Mouse (Mus musculus): ENCODE measurements around the gene Ccdc124. TPM values are rescaled to one million over a fixed set of nuclear protein-coding genes. Genes with fewer than 3 reads are reported as not detected.
"Not testable (repeated sequence)": the region's sequence is repeated elsewhere in the genome, so short reads cannot be mapped to it uniquely, and the experiment has no call there.

Gene Ccdc124
- polyA plus RNA-seq, 1 experiment from 2014 or later, result 162 TPM

- Histone ChIP-seq H3K9ac (replicated peaks) (no peak overlapping the region), H3K4me1 (no peaks in the 10 kb centered on the region), H3K36me3 (no peaks in the 10 kb centered on the region), H3K9me3 (replicated peaks) (no peaks in the 10 kb centered on the region), H3K27me3 (replicated peaks) (peaks cover 3% of the 10 kb centered on the region; the same call in 1 of the 2 replicates), H3K4me2 (no peak overlapping the region), H3K4me3 (replicated peaks) (no peak overlapping the region), H3K27ac (replicated peaks) (no peak overlapping the region)
- WGBS, result 93% methylated on average over 2 of the region's 2 CpGs
- no peak for ATAC-seq (ENCODE audit: low FRiP score)
These were observed 46.7 kb downstream of the Ccdc124 start for GRCm38 (mm10) chr8:70827010-70827409.

DNA sequence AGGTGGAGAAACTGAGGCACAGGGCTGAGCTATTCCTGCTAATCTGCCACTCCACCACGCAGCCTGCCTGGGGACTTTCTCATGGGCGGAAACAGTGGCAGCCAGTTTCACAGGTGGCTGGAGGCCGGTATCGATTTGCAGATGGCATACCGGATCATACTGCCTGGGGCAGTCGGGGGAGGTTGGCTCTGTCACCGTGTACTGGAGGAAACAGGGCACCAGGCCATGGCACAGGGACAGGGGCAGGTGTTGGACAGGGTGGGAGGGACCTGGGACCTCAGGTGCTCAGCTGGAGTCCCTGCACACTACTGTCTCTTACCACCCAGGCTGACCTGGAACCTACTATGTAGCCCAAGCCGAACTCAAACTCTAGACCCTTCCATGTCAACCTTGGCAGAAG lies 47.9 kb downstream of the Ccdc124 start:
- Histone ChIP-seq H3K4me3 (replicated peaks) (no peak overlapping the region), H3K36me3 (no peaks in the 10 kb centered on the region), H3K27me3 (replicated peaks) (peaks cover 8% of the 10 kb centered on the region), H3K9me3 (replicated peaks) (no peaks in the 10 kb centered on the region), H3K4me2 (no peak overlapping the region), H3K9ac (replicated peaks) (no peak overlapping the region), H3K27ac (replicated peaks) (no peak overlapping the region), H3K4me1 (no peaks in the 10 kb centered on the region)
- ATAC-seq (ENCODE audit: low FRiP score), result no peak
- WGBS, result 86% methylated on average over 8 of the region's 8 CpGs

DNA sequence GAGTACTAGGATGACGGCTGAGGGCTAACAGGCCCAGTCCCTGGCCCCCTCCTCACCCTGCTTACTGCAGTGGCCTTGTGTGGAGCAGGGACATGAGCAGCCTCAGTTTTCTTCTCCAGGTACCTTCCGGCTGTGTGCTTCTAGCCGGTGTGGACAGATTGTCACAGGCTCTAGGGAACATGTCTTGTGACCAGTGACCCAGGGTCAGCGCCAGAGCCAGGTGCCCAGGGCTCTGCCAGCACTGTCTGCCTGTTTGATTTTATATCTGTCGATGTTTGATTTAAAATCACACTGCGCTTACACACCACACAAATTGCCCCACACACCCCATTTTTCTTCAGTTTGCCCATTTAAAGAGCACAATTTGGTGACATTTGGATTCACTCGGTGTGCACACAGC lies 49.9 kb downstream of the Ccdc124 start:
- 88% methylated on average over 7 of the region's 7 CpGs for WGBS
- no peak for ATAC-seq (ENCODE audit: low FRiP score)
- no peak overlapping the region for H3K4me2 ChIP-seq
- no peak overlapping the region for H3K27ac ChIP-seq (replicated peaks)
- no peak overlapping the region for H3K9ac ChIP-seq (replicated peaks)
- no peak overlapping the region for H3K4me3 ChIP-seq (replicated peaks)
- no peaks in the 10 kb centered on the region for H3K9me3 ChIP-seq (replicated peaks)
- peaks cover 25% of the 10 kb centered on the region for H3K27me3 ChIP-seq (replicated peaks)
- H3K4me1 ChIP-seq, result no peaks in the 10 kb centered on the region
- H3K36me3 ChIP-seq, result no peaks in the 10 kb centered on the region

- H3K9ac ChIP-seq (replicated peaks); H3K36me3 ChIP-seq; H3K4me2 ChIP-seq; H3K27ac ChIP-seq (replicated peaks); ATAC-seq (ENCODE audit: low FRiP score); H3K9me3 ChIP-seq (replicated peaks); H3K4me3 ChIP-seq (replicated peaks); H3K4me1 ChIP-seq: not testable (repeated sequence)
- H3K27me3 ChIP-seq (replicated peaks), result peaks cover 27% of the 10 kb centered on the region
- 86% methylated on average over 3 of the region's 3 CpGs for WGBS
These were observed 51.1 kb downstream of the Ccdc124 start for GRCm38 (mm10) chr8:70822594-70822993.

GRCm38 (mm10) chr8:70821992-70822391 lies 51.7 kb downstream of the Ccdc124 start:
- Histone ChIP-seq H3K27me3 (replicated peaks) (peaks cover 30% of the 10 kb centered on the region), H3K36me3 (no peaks in the 10 kb centered on the region), H3K9me3 (replicated peaks) (no peaks in the 10 kb centered on the region), H3K27ac (replicated peaks) (no peak overlapping the region), H3K4me3 (replicated peaks) (no peak overlapping the region), H3K9ac (replicated peaks) (no peak overlapping the region), H3K4me1 (peaks cover 2% of the 10 kb centered on the region), H3K4me2 (no peak overlapping the region)
- 50% methylated on average over 11 of the region's 11 CpGs for WGBS
- 0 out of 2 replicates have a peak, but pooled peaks have one; percentile 13 for ATAC-seq (ENCODE audit: low FRiP score)

GRCm38 (mm10) chr8:70821399-70821962 lies 52.3 kb downstream of the Ccdc124 start:
- H3K4me2 ChIP-seq, result no peak overlapping the region
- H3K4me1 ChIP-seq, result peaks cover 7% of the 10 kb centered on the region
- H3K36me3 ChIP-seq, result no peaks in the 10 kb centered on the region
- no peak overlapping the region for H3K4me3 ChIP-seq (replicated peaks)
- 16% methylated on average over 30 of the region's 30 CpGs for WGBS
- H3K9ac ChIP-seq (replicated peaks), result no peak overlapping the region
- H3K9me3 ChIP-seq (replicated peaks), result no peaks in the 10 kb centered on the region
- H3K27ac ChIP-seq (replicated peaks), result no peak overlapping the region
- peaks cover 35% of the 10 kb centered on the region for H3K27me3 ChIP-seq (replicated peaks)
- ATAC-seq (ENCODE audit: low FRiP score), result 0 out of 2 replicates have a peak, but pooled peaks have one; percentile 28

- Histone ChIP-seq H3K9ac (replicated peaks) (no peak overlapping the region), H3K4me2 (0 out of 2 replicates have a peak overlapping the region, but pooled peaks have one; percentile 0), H3K27me3 (replicated peaks) (peaks cover 42% of the 10 kb centered on the region), H3K9me3 (replicated peaks) (no peaks in the 10 kb centered on the region), H3K4me1 (peaks cover 7% of the 10 kb centered on the region), H3K36me3 (no peaks in the 10 kb centered on the region), H3K4me3 (replicated peaks) (no peak overlapping the region), H3K27ac (replicated peaks) (no peak overlapping the region)
- WGBS, result 3% methylated on average over 31 of the region's 31 CpGs
- 0 out of 2 replicates have a peak, but pooled peaks have one; percentile 25 for ATAC-seq (ENCODE audit: low FRiP score)
These were observed 53.4 kb downstream of the Ccdc124 start for GRCm38 (mm10) chr8:70820101-70820935.

Small RNA genes lying within 50 kb of the gene (microRNA-seq; reads per million reads assigned to microRNA genes)
- gene Mir7067, result not detected

Other genes with a start within 250 kb of the Ccdc124 start
- 0.22 TPM in 2 replicates for gene Gdf15, start 241.5 kb downstream of the Ccdc124 start, polyA plus RNA-seq (2015; fragmentation: Nextera tagmentation; extraction: Ambion mirVana)
- gene Pgpep1, start 213.5 kb downstream of the Ccdc124 start, polyA plus RNA-seq (2015; fragmentation: Nextera tagmentation; extraction: Ambion mirVana), result 78.6 TPM in 2 replicates
- 191 and 206 TPM in 2 replicates for gene Lsm4, start 200.7 kb downstream of the Ccdc124 start, polyA plus RNA-seq (2015; fragmentation: Nextera tagmentation; extraction: Ambion mirVana)
- 73.7 and 82.7 TPM in 2 replicates for gene Jund, start 175.0 kb downstream of the Ccdc124 start, polyA plus RNA-seq (2015; fragmentation: Nextera tagmentation; extraction: Ambion mirVana)
- gene Iqcn, start 170.5 kb downstream of the Ccdc124 start, polyA plus RNA-seq (2015; fragmentation: Nextera tagmentation; extraction: Ambion mirVana), result 0.04 and 0.09 TPM in 2 replicates
- gene Gm3336, start 155.4 kb downstream of the Ccdc124 start, polyA plus RNA-seq (2015; fragmentation: Nextera tagmentation; extraction: Ambion mirVana), result not detected in 2 replicates
- gene Pde4c, start 150.2 kb downstream of the Ccdc124 start, polyA plus RNA-seq (2015; fragmentation: Nextera tagmentation; extraction: Ambion mirVana), result 0.17 and 0.40 TPM in 2 replicates
- gene Rab3a, start 119.3 kb downstream of the Ccdc124 start, polyA plus RNA-seq (2015; fragmentation: Nextera tagmentation; extraction: Ambion mirVana), result 536 and 627 TPM in 2 replicates
- 40.5 and 43.5 TPM in 2 replicates for gene Mpv17l2, start 113.0 kb downstream of the Ccdc124 start, polyA plus RNA-seq (2015; fragmentation: Nextera tagmentation; extraction: Ambion mirVana)
- gene Pik3r2, start 97.2 kb downstream of the Ccdc124 start, polyA plus RNA-seq (2015; fragmentation: Nextera tagmentation; extraction: Ambion mirVana), result 97.5 and 102 TPM in 2 replicates
- gene Mast3, start 68.9 kb downstream of the Ccdc124 start, polyA plus RNA-seq (2015; fragmentation: Nextera tagmentation; extraction: Ambion mirVana), result 18.9 and 21.0 TPM in 2 replicates
- gene Il12rb1, start 65.5 kb downstream of the Ccdc124 start, polyA plus RNA-seq (2015; fragmentation: Nextera tagmentation; extraction: Ambion mirVana), result 0.14 and 1.4 TPM in 2 replicates
- 7.8 and 8.5 TPM in 2 replicates for gene Arrdc2, start 34.2 kb downstream of the Ccdc124 start, polyA plus RNA-seq (2015; fragmentation: Nextera tagmentation; extraction: Ambion mirVana)
- 17.6 and 18.6 TPM in 2 replicates for gene Kcnn1, start 10.7 kb downstream of the Ccdc124 start, polyA plus RNA-seq (2015; fragmentation: Nextera tagmentation; extraction: Ambion mirVana)
- 3.0 and 3.3 TPM in 2 replicates for gene Slc5a5, start 18.8 kb upstream of the Ccdc124 start, polyA plus RNA-seq (2015; fragmentation: Nextera tagmentation; extraction: Ambion mirVana)
- 2,109 and 2,618 TPM in 2 replicates for gene Rpl18a, start 23.5 kb upstream of the Ccdc124 start, polyA plus RNA-seq (2015; fragmentation: Nextera tagmentation; extraction: Ambion mirVana)
- 59.5 and 64.6 TPM in 2 replicates for gene Map1s, start 32.0 kb upstream of the Ccdc124 start, polyA plus RNA-seq (2015; fragmentation: Nextera tagmentation; extraction: Ambion mirVana)